Mouse (Mus musculus): ENCODE measurements around the gene Srprb. TPM values are rescaled to one million over a fixed set of nuclear protein-coding genes. Genes with fewer than 3 reads are reported as not detected.

Gene Srprb
- polyA plus RNA-seq, 1 experiment from 2014 or later = 55.5 TPM

DNA sequence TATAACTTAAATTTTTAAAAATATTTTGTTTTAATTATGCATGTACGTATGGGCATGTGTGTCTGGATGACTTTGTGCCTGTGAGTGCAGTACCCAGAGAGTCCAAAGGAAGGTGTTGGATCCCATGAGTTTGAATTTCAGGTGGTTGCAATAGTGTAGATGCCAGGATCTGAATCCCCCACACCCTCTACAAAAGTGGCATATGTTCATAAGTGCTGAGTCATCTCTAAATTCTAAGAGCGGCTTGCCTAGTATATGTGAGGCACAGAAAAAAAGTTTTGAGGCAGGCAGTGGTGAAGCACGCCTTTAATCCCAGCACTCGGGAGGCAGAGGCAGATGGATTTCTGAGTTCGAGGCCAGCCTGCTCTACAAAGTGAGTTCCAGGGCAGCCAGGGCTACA, 3.8 kb upstream of the Srprb start:
- ATAC-seq (ENCODE audit: low FRiP score, low read depth) = no peak
- 88% methylated on average over 5 of the region's 5 CpGs for WGBS
- no peaks in the 10 kb centered on the region for H3K36me3 ChIP-seq
- H3K4me2 ChIP-seq (replicated peaks) = no peak overlapping the region
- no peaks in the 10 kb centered on the region for H3K9me3 ChIP-seq
- H3K9ac ChIP-seq (replicated peaks) = no peak overlapping the region
- no peaks in the 10 kb centered on the region; the same call in 1 of the 2 replicates for H3K27me3 ChIP-seq
- H3K4me1 ChIP-seq = peaks cover 7% of the 10 kb centered on the region; the same call in 1 of the 2 replicates
- H3K27ac ChIP-seq (replicated peaks) = no peak overlapping the region
- no peak overlapping the region for H3K4me3 ChIP-seq

DNA sequence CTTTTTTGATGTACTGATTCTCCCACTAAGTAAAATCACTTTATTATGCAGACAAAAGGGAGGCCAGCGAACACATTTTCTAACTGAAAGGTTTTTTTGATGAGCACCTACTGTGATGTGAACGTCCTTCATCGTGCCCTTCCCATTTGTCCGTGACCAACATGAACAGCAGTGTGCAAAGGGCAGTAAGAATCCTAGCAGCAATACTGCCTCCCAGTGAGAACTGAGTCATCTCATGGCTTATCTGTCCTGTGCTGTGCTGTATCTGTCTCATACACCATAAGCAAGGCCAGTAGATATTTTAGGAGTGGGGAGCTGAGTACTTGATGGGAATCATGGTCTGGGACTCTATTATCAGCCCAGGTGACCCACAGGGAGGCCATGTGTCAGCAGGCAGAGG, 13.5 kb downstream of the Srprb start:
- H3K4me2 ChIP-seq (replicated peaks) = no peak overlapping the region
- no peak overlapping the region for H3K9ac ChIP-seq (replicated peaks)
- 85% methylated on average over 4 of the region's 4 CpGs for WGBS
- peaks cover 60% of the 10 kb centered on the region for H3K36me3 ChIP-seq
- no peaks in the 10 kb centered on the region for H3K27me3 ChIP-seq
- no peak overlapping the region for H3K4me3 ChIP-seq
- H3K27ac ChIP-seq (replicated peaks) = no peak overlapping the region
- no peak for ATAC-seq (ENCODE audit: low FRiP score, low read depth)
- no peaks in the 10 kb centered on the region for H3K4me1 ChIP-seq
- no peaks in the 10 kb centered on the region for H3K9me3 ChIP-seq

DNA sequence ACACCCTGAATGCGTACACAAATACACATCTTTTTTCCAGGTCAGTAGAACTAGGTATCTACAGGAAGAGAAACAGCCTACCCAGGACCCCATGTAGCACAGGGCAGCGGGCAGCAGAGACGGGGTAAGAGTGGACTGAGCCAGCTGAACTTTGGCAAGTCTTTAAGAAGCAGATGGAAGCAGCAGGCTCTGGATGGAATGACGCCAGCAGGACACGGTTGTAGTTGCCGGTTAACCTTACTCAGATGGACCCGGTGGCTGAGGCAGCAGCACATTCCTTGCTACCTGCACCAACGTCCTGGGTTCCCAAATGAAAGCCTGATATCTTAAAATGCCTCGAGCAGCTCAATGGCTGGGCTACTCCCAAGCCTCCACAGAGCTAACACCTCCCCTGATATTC, 15.2 kb downstream of the Srprb start:
- H3K9ac ChIP-seq (replicated peaks) = no peak overlapping the region
- no peaks in the 10 kb centered on the region for H3K9me3 ChIP-seq
- no peak overlapping the region for H3K4me3 ChIP-seq
- ATAC-seq (ENCODE audit: low FRiP score, low read depth) = no peak
- H3K4me1 ChIP-seq = no peaks in the 10 kb centered on the region
- WGBS = 83% methylated on average over 9 of the region's 9 CpGs
- peaks cover 62% of the 10 kb centered on the region for H3K36me3 ChIP-seq
- H3K4me2 ChIP-seq (replicated peaks) = no peak overlapping the region
- no peak overlapping the region for H3K27ac ChIP-seq (replicated peaks)
- H3K27me3 ChIP-seq = no peaks in the 10 kb centered on the region

DNA sequence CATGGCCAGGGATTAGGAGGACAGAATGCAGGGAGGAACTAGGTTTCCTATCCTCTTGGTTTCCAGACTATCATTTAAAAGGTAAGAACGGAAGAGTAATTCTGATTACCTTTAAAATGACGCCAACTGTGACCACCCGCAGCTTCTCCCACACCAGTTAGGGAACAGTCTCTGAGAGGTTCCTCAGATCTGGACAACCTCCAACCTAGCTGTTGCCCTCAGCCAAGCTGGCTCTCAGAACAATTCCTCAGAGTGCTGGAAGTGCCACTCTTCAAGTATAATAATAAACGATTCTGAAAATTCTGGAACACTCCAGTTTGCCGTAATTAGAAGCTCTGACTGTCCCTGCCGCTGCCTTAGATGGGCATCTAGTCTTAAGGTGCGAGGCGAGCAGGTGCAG, 16.0 kb downstream of the Srprb start:
- Histone ChIP-seq H3K9me3 (no peaks in the 10 kb centered on the region), H3K9ac (replicated peaks) (no peak overlapping the region), H3K4me1 (peaks cover 3% of the 10 kb centered on the region), H3K4me2 (replicated peaks) (no peak overlapping the region), H3K27me3 (no peaks in the 10 kb centered on the region), H3K27ac (replicated peaks) (no peak overlapping the region), H3K4me3 (no peak overlapping the region), H3K36me3 (peaks cover 61% of the 10 kb centered on the region)
- no peak for ATAC-seq (ENCODE audit: low FRiP score, low read depth)
- 95% methylated on average over 8 of the region's 8 CpGs for WGBS

DNA sequence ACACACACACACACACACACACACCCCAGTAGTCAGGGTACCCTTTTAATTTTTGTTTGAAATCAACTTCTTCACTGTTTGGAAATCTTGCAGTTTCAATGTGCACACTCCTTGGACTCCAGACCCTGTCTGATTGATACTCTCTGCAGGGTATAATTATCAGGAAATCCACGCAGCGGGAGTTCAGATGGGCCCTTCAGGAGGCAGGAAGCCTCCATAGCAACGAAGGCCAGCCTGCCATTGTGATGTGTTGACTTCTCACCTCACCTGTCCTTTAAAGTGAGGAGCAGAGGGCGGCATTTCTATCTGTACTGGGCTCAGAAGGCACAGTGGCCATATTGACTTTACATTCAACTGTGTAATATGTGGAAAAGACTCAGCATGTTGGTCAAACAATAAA, 17.1 kb downstream of the Srprb start:
- peaks cover 14% of the 10 kb centered on the region for H3K4me1 ChIP-seq
- 65% methylated on average over 4 of the region's 4 CpGs for WGBS
- H3K9me3 ChIP-seq = no peaks in the 10 kb centered on the region
- H3K27ac ChIP-seq (replicated peaks) = no peak overlapping the region
- H3K9ac ChIP-seq (replicated peaks) = no peak overlapping the region
- H3K4me2 ChIP-seq (replicated peaks) = no peak overlapping the region
- H3K4me3 ChIP-seq = no peak overlapping the region
- H3K36me3 ChIP-seq = peaks cover 51% of the 10 kb centered on the region
- no peaks in the 10 kb centered on the region for H3K27me3 ChIP-seq
- no peak for ATAC-seq (ENCODE audit: low FRiP score, low read depth)

DNA sequence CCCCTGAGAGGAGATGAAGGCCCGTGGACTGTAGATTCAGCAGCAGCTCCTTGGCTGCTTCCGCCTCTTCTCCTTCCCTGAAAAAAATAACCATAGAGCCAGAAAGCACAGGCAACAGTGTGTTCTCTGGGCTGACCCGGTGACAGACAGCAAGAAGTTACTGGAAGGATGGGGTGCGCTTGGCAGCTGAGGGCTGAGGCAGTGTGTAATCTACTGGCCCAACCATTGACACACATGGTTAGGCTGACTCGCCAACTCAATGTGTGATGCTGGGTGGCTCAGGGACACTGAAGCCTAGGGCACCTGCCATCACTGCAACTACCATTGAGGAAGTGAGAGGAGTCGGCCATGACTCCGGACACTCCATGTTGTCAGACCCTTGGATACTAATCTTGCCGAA, 20.1 kb downstream of the Srprb start:
- no peak for ATAC-seq (ENCODE audit: low FRiP score, low read depth)
- WGBS = 89% methylated on average over 8 of the region's 8 CpGs
- no peak overlapping the region for H3K9ac ChIP-seq (replicated peaks)
- peaks cover 39% of the 10 kb centered on the region for H3K36me3 ChIP-seq
- no peak overlapping the region for H3K4me3 ChIP-seq
- no peak overlapping the region for H3K4me2 ChIP-seq (replicated peaks)
- no peaks in the 10 kb centered on the region for H3K9me3 ChIP-seq
- H3K27ac ChIP-seq (replicated peaks) = no peak overlapping the region
- peaks cover 15% of the 10 kb centered on the region for H3K4me1 ChIP-seq
- H3K27me3 ChIP-seq = no peaks in the 10 kb centered on the region

DNA sequence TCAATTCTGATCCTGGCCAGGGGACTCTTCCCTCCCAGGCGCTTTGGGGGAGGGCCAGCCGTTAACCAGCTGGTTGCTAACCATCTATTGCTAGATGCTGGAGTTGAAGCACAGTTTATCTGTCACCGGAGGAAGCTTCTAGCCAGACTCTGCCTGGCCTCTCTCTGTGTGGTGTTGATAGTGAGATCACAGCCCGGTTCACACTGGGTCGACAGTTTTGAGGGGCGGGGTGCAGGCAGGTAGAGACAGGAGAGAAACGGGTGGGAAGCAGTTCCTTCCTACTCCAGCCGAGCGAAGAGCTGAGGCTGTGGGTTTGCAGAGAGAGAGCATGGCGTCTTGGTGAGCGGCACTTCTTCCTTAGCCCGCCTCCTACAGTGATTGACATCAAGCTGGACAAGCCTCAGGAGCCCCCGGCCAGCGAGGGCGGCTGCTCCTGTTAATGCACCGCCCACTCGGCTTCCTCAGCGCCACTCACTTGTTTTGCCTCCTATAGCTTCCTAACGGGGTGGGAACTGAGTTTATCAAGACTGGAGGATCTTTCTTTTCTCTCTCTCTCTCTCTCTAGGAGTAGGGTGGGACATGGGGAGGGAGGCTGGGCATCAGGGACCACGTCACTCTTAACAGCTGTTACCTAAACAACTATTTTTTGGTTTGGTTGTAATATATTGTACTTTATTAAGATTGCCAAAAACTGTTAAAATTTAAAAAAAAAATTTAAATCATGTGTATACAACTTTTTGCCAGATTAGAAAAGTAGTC, 21.0 kb downstream of the Srprb start:
- H3K9me3 ChIP-seq = no peaks in the 10 kb centered on the region
- H3K9ac ChIP-seq (replicated peaks) = peak overlapping the region; percentile 53; the same call in 1 of the 2 replicates
- peak; percentile 90 for ATAC-seq (ENCODE audit: low FRiP score, low read depth)
- H3K4me3 ChIP-seq = peak overlapping the region; percentile 32
- peak overlapping the region; percentile 61 for H3K27ac ChIP-seq (replicated peaks)
- no peaks in the 10 kb centered on the region for H3K27me3 ChIP-seq
- 3% methylated on average over 20 of the region's 20 CpGs for WGBS
- H3K36me3 ChIP-seq = peaks cover 32% of the 10 kb centered on the region
- peaks cover 15% of the 10 kb centered on the region for H3K4me1 ChIP-seq
- H3K4me2 ChIP-seq (replicated peaks) = peak overlapping the region; percentile 57

DNA sequence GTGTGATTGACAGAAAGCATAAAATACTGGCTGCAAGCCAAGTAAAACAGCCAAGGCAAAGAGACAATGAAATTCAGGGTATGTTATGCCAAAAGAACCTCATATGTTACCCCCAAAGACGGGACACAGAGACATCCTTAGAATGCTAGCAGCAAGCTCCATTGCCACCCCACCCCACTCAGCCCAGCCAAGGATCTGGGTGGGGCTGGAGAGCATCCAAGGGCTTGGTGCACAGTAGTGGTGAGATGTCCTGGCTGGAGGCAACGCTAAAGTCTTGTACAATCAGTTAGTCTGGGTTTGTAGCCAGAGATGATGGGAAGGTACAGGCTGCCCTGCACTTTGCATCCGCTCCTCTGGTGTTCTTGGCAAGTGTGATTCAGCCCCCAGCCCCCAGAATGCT, 21.6 kb downstream of the Srprb start:
- Histone ChIP-seq H3K9ac (replicated peaks) (peak overlapping the region; percentile 53; the same call in 1 of the 2 replicates), H3K4me2 (replicated peaks) (peak overlapping the region; percentile 57), H3K27ac (replicated peaks) (peak overlapping the region; percentile 61; the same call in 1 of the 2 replicates), H3K4me1 (peaks cover 15% of the 10 kb centered on the region), H3K4me3 (peak overlapping the region; percentile 32; the same call in 1 of the 2 replicates), H3K36me3 (peaks cover 30% of the 10 kb centered on the region), H3K9me3 (no peaks in the 10 kb centered on the region), H3K27me3 (no peaks in the 10 kb centered on the region)
- ATAC-seq (ENCODE audit: low FRiP score, low read depth) = peak; percentile 10; the same call in 1 of the 2 replicates
- WGBS = 72% methylated on average over 3 of the region's 3 CpGs

DNA sequence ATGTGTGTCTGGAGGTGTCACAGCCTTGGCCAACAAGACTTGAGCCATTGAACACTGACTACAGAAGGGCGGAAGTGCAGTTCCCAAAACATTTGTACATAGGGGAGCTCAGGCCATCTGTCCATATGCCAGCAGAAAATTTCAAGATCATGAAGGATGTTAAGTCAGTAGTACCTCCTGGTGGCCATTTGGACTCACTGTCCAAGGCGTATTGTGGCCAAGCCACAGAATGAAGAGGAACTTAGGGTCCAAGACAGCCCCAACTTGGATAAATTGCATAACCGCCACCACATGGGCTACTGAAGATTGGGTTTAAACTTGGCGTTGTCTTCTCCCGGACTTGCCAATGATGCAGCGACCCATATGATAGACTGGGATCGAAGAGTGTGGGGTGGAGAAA, 26.2 kb downstream of the Srprb start:
- H3K9ac ChIP-seq (replicated peaks) = no peak overlapping the region
- no peak overlapping the region for H3K4me3 ChIP-seq
- H3K4me1 ChIP-seq = peaks cover 10% of the 10 kb centered on the region
- H3K9me3 ChIP-seq = no peaks in the 10 kb centered on the region
- 97% methylated on average over 7 of the region's 7 CpGs for WGBS
- H3K27me3 ChIP-seq = no peaks in the 10 kb centered on the region
- peaks cover 31% of the 10 kb centered on the region for H3K36me3 ChIP-seq
- no peak overlapping the region for H3K4me2 ChIP-seq (replicated peaks)
- ATAC-seq (ENCODE audit: low FRiP score, low read depth) = no peak
- no peak overlapping the region for H3K27ac ChIP-seq (replicated peaks)

DNA sequence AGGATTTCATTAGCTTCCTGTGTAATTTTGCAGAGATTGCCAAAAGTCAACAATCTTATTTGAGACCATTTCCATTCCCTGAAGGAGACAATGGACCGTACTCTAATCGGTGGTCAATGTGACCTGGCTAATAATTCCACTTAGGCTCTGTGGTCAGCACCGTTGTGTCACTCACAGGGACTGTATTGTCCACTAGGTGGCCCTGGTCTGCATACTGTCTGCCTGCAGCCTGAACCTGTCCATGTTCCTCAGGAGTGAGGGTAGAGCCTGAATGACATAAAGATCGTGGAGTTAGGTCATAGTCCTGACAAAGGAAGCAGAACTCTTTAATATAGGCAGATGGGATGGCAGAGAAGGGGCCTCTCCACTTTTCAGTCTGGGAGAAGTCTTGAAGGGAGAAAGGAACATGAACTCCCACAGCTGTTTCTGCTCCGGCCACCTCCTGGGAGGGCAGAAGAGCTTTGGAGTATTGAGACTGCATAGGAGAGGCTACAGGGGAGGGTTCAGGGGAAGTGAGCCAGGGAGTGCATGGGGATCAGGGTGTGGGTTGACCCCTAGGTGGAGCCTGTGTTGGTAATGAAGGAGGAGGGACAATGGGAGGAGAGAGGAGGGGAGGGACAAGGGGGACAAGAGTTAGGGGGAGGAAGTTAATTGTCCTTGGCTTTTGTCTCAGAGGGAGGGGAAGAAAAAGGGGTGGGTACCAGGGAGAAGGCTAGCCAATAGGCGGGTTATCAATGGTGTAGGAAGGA, 27.0 kb downstream of the Srprb start:
- 61% methylated on average over 6 of the region's 6 CpGs for WGBS

DNA sequence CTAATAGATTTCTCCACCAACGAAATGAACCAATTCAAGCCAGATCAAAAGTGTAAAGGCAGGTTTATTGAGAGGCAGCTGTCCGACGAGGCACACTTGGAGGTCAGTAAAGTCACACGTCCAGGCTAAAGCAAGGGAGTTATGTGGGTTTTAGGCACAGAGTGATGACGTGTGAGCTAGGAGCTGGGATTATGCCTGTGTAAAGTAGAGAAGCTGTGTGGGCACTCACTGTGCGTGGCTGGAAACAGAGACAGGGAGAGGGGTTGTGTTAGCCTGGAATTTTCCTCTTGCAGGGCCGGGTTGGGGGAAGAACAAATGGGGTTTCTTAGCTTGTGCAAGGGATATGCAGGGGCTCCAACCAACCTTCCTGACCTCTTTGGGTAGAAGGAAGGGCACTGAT, 33.2 kb downstream of the Srprb start:
- H3K9me3 ChIP-seq = no peaks in the 10 kb centered on the region
- no peaks in the 10 kb centered on the region for H3K27me3 ChIP-seq
- H3K4me3 ChIP-seq = no peak overlapping the region
- H3K36me3 ChIP-seq = peaks cover 42% of the 10 kb centered on the region
- H3K4me1 ChIP-seq = 0 out of 2 replicates have a peak, but pooled peaks cover 2% of the 10 kb centered on the region
- ATAC-seq (ENCODE audit: low FRiP score, low read depth) = no peak
- H3K27ac ChIP-seq (replicated peaks) = no peak overlapping the region
- 81% methylated on average over 7 of the region's 7 CpGs for WGBS
- H3K9ac ChIP-seq (replicated peaks) = no peak overlapping the region
- H3K4me2 ChIP-seq (replicated peaks) = no peak overlapping the region

More for the DNA sequence above, 27.0 kb downstream of the Srprb start:
- Histone ChIP-seq H3K9me3 (no peaks in the 10 kb centered on the region), H3K4me2 (replicated peaks) (no peak overlapping the region), H3K36me3 (peaks cover 31% of the 10 kb centered on the region), H3K9ac (replicated peaks) (no peak overlapping the region), H3K27me3 (no peaks in the 10 kb centered on the region), H3K27ac (replicated peaks) (no peak overlapping the region), H3K4me3 (no peak overlapping the region), H3K4me1 (peaks cover 2% of the 10 kb centered on the region; the same call in 1 of the 2 replicates)
- no peak for ATAC-seq (ENCODE audit: low FRiP score, low read depth)

DNA sequence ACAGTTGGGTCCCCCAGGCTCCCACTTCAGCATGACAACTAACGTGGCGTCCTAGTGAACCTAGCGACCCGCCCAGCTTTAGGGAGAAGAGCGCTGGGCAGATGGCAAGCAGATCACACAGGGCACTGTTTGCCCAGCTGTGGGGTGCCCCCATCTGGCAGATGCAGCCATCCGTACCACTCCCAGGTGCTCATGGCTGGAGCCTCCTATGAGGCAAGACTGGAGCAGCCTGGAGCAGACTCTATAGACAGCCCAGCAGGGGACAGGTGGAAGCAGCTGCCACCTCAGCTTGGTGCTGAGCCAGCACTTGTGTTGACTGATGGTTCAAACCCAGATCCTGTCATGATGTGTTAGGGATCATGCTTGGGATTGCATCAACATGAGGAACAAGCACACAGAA, 33.9 kb downstream of the Srprb start:
- peaks cover 49% of the 10 kb centered on the region for H3K36me3 ChIP-seq
- no peak for ATAC-seq (ENCODE audit: low FRiP score, low read depth)
- WGBS = 73% methylated on average over 6 of the region's 6 CpGs

More for the DNA sequence above, 33.9 kb downstream of the Srprb start:
- no peak overlapping the region for H3K4me3 ChIP-seq
- no peak overlapping the region for H3K4me2 ChIP-seq (replicated peaks)
- no peaks in the 10 kb centered on the region for H3K9me3 ChIP-seq
- no peaks in the 10 kb centered on the region for H3K27me3 ChIP-seq
- H3K9ac ChIP-seq (replicated peaks) = no peak overlapping the region
- 0 out of 2 replicates have a peak, but pooled peaks cover 2% of the 10 kb centered on the region for H3K4me1 ChIP-seq
- H3K27ac ChIP-seq (replicated peaks) = no peak overlapping the region

All from midbrain, embryonic 12.5 days (tissue).